Mouse (Mus musculus): ENCODE measurements around the gene Apol6. TPM values are rescaled to one million over a fixed set of nuclear protein-coding genes. Genes with fewer than 3 reads are reported as not detected.

Gene Apol6
- total RNA-seq, 2 experiments from 2014 or later = not detected

- ATAC-seq (replicated peaks; ENCODE audit: poor library complexity, severe bottlenecking) = no peak
Observed at GRCm38 (mm10) chr15:77066233-77066632, 21.7 kb downstream of the Apol6 start.

GRCm38 (mm10) chr15:77068439-77068861 lies 23.9 kb downstream of the Apol6 start:
- ATAC-seq (replicated peaks; ENCODE audit: poor library complexity, severe bottlenecking) = no peak

GRCm38 (mm10) chr15:77069019-77069418 lies 24.5 kb downstream of the Apol6 start:
- no peak for ATAC-seq (replicated peaks; ENCODE audit: poor library complexity, severe bottlenecking)

- no peak for ATAC-seq (replicated peaks; ENCODE audit: poor library complexity, severe bottlenecking)
Observed at GRCm38 (mm10) chr15:77070745-77071268, 26.3 kb downstream of the Apol6 start.

- ATAC-seq (replicated peaks; ENCODE audit: poor library complexity, severe bottlenecking) = no peak; the same call in 1 of the 2 replicates
Observed at GRCm38 (mm10) chr15:77071501-77071900, 27.0 kb downstream of the Apol6 start.

GRCm38 (mm10) chr15:77072556-77073163 lies 28.1 kb downstream of the Apol6 start:
- ATAC-seq (replicated peaks; ENCODE audit: poor library complexity, severe bottlenecking) = no peak

GRCm38 (mm10) chr15:77076523-77076922 lies 32.0 kb downstream of the Apol6 start:
- no peak for ATAC-seq (replicated peaks; ENCODE audit: poor library complexity, severe bottlenecking)

- no peak for ATAC-seq (replicated peaks; ENCODE audit: poor library complexity, severe bottlenecking)
Observed at GRCm38 (mm10) chr15:77077906-77078305, 33.4 kb downstream of the Apol6 start.

GRCm38 (mm10) chr15:77078786-77079185 lies 34.3 kb downstream of the Apol6 start:
- no peak for ATAC-seq (replicated peaks; ENCODE audit: poor library complexity, severe bottlenecking)

GRCm38 (mm10) chr15:77079256-77079822 lies 34.8 kb downstream of the Apol6 start:
- no peak for ATAC-seq (replicated peaks; ENCODE audit: poor library complexity, severe bottlenecking)

- peak; percentile 27 for ATAC-seq (replicated peaks; ENCODE audit: poor library complexity, severe bottlenecking)
Observed at GRCm38 (mm10) chr15:77079890-77080361, 35.4 kb downstream of the Apol6 start.

- ATAC-seq (replicated peaks; ENCODE audit: poor library complexity, severe bottlenecking) = no peak
Observed at GRCm38 (mm10) chr15:77080684-77081254, 36.2 kb downstream of the Apol6 start.

- no peak for ATAC-seq (replicated peaks; ENCODE audit: poor library complexity, severe bottlenecking)
Observed at GRCm38 (mm10) chr15:77081454-77081853, 36.9 kb downstream of the Apol6 start.

- ATAC-seq (replicated peaks; ENCODE audit: poor library complexity, severe bottlenecking) = no peak
Observed at GRCm38 (mm10) chr15:77085818-77086217, 41.3 kb downstream of the Apol6 start.

- ATAC-seq (replicated peaks; ENCODE audit: poor library complexity, severe bottlenecking) = no peak
Observed at GRCm38 (mm10) chr15:77086488-77086887, 42.0 kb downstream of the Apol6 start.

- no peak for ATAC-seq (replicated peaks; ENCODE audit: poor library complexity, severe bottlenecking)
Observed at GRCm38 (mm10) chr15:77089249-77089648, 44.7 kb downstream of the Apol6 start.

- ATAC-seq (replicated peaks; ENCODE audit: poor library complexity, severe bottlenecking) = no peak
Observed at GRCm38 (mm10) chr15:77090531-77090930, 46.0 kb downstream of the Apol6 start.

GRCm38 (mm10) chr15:77091394-77091793 lies 46.9 kb downstream of the Apol6 start:
- ATAC-seq (replicated peaks; ENCODE audit: poor library complexity, severe bottlenecking) = no peak

- no peak for ATAC-seq (replicated peaks; ENCODE audit: poor library complexity, severe bottlenecking)
Observed at GRCm38 (mm10) chr15:77094431-77094830, 49.9 kb downstream of the Apol6 start.

GRCm38 (mm10) chr15:77095216-77095615 lies 50.7 kb downstream of the Apol6 start:
- ATAC-seq (replicated peaks; ENCODE audit: poor library complexity, severe bottlenecking) = no peak

- ATAC-seq (replicated peaks; ENCODE audit: poor library complexity, severe bottlenecking) = no peak
Observed at GRCm38 (mm10) chr15:77097358-77097757, 52.8 kb downstream of the Apol6 start.
